ENCODE assay signal across 8 mouse cellular contexts in genomic region chr5:44303886-44304855, GRCm38 (mm10).
DNase-seq lines count a peak whose midpoint lies in the region; ATAC-seq lines count a peak whose summit lies in the region.

No protein-coding gene starts in this region.

- H3K4me3 ChIP-seq in liver, embryonic 11.5 days (ENCODE audit: low read depth, low read length) = no peak overlapping the region
- H3K4me3 ChIP-seq in neural tube, embryonic 13.5 days = no peak overlapping the region

- no peaks in the 10 kb centered on the region for H3K36me3 ChIP-seq in liver, embryonic 11.5 days (ENCODE audit: control insufficient read depth, insufficient read depth, low read length)
- no peaks in the 10 kb centered on the region for H3K36me3 ChIP-seq in neural tube, embryonic 13.5 days

- H3K27me3 ChIP-seq in liver, embryonic 11.5 days (replicated peaks; ENCODE audit: control insufficient read depth, insufficient read depth, low read length) = no peaks in the 10 kb centered on the region
- H3K27me3 ChIP-seq in neural tube, embryonic 13.5 days = no peaks in the 10 kb centered on the region

- WGBS in liver, embryonic 11.5 days = 36% methylated on average over 14 of the region's 14 CpGs
- WGBS in neural tube, embryonic 13.5 days = 34% methylated on average over 14 of the region's 14 CpGs

- peak; percentile 83 for ATAC-seq in common myeloid progenitor, adult 5-6 weeks (replicated peaks; ENCODE audit: low read depth, poor library complexity, severe bottlenecking)
- ATAC-seq in liver, embryonic 11.5 days (replicated peaks; ENCODE audit: low FRiP score) = no peak
- ATAC-seq in neural tube, embryonic 13.5 days (ENCODE audit: low read depth) = peak; percentile 81

- H3K4me2 ChIP-seq in liver, embryonic 11.5 days = no peak overlapping the region
- peak overlapping the region; percentile 37 for H3K4me2 ChIP-seq in neural tube, embryonic 13.5 days

- no peaks in the 10 kb centered on the region for H3K9me3 ChIP-seq in liver, embryonic 11.5 days (ENCODE audit: control insufficient read depth, low read length)
- no peaks in the 10 kb centered on the region for H3K9me3 ChIP-seq in neural tube, embryonic 13.5 days

- DNase-seq in B cell, adult 2 months = peak; percentile 32 to 43
- peak; percentile 57 for DNase-seq in adipocyte (ENCODE audit: low spot score)
- DNase-seq in gastrocnemius, postnatal 4 days (ENCODE audit: low spot score in 2 of 2) = peak; percentile 27 to 55
- DNase-seq in kidney, postnatal 10 days = peak; percentile 84
- peak; percentile 52 for DNase-seq in liver, embryonic 11.5 days (ENCODE audit: low spot score)
- DNase-seq in yolk sac, embryonic 10.5 days (ENCODE audit: low spot score) = peak; percentile 33

- no peak overlapping the region for H3K9ac ChIP-seq in liver, embryonic 11.5 days (ENCODE audit: low read depth, low read length)
- no peak overlapping the region for H3K9ac ChIP-seq in neural tube, embryonic 13.5 days

- H3K27ac ChIP-seq in liver, embryonic 11.5 days (ENCODE audit: low read depth, low read length) = no peak overlapping the region
- peak overlapping the region; percentile 18; the same call in 1 of the 2 replicates for H3K27ac ChIP-seq in neural tube, embryonic 13.5 days (replicated peaks)

- no peaks in the 10 kb centered on the region for H3K4me1 ChIP-seq in liver, embryonic 11.5 days (replicated peaks; ENCODE audit: control insufficient read depth, insufficient read depth, low read length)
- H3K4me1 ChIP-seq in neural tube, embryonic 13.5 days (replicated peaks) = 0 out of 2 replicates have a peak, but pooled peaks cover 3% of the 10 kb centered on the region

Comparison
In these comparisons a context has a peak if more than half of its experiments do, and no peak if none do; other contexts are left out.
1. DNase-seq: peak in every context shown above with its lines; median percentile 84 in kidney, postnatal 10 days; 57 in adipocyte; 52 in liver, embryonic 11.5 days; 41 in gastrocnemius, postnatal 4 days; 38 in B cell, adult 2 months; 33 in yolk sac, embryonic 10.5 days.